Mouse (Mus musculus): ENCODE measurements around the gene Nek6.

The Nek6 gene

DNA sequence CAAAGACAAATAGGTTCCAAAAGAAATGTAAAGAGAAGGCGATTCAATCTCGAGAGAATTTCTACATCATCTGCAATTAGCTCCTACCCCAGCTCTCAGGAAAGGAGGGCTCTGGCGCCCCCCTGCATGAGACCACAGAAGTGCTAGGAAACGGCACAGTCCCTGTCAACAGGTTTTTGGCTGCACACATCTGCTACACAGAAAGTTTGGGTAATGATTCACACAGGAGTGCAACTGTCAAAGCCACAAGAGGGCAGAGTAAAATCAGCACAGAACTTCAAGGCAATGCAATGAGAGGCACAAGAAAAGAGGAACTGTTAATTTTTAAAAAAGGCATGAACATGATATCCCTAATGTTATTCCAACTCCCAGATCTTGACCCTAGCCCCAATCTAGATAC lies 104.6 kb downstream of the Nek6 start:
- in situ Hi-C loops (cut with MboI; ENCODE audit: unreplicated experiment in 2 of 2) = no loop called here

DNA sequence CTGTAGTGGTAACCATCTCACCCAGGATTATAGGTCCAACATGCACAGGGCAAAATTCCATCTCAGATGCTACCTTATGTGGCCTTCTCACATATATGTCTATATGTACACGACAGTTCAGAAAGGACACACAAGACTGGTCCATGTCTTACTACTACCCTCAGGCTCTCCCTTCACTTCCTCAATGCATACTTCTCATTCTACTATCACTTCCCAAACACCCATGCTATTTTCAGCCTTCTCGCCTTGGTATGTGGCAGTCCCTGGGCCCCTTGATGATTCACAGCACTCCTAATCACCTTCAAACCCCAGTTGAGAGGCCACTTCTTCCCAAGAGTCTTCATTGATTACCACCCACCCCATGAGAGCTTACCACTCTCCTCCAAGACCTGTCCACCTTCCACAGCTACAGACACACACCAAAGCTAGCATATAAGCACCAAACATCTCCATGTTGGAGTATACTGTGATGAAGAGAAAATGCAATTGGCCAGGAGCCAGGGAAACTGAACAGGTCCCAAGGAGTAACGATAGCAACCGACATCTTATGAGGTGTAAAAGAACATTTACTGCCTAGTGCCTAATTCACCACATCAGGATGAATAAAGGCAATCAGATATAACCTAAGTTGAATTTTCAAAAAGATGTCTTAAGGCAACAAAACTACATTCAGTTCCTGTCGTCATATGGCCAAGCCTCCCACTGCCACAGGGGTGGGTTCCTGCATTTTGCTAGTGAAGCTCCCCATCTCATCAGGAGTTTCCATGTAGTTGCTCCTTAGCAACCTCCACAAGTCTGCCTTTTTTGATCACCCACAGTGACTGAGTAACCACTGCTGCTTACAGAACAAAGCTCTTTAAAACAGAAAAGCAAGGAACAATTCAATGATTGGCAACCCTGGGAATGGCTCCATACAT lies 105.8 kb downstream of the Nek6 start:
- in situ Hi-C loops (cut with MboI; ENCODE audit: unreplicated experiment in 2 of 2) = no loop called here

DNA sequence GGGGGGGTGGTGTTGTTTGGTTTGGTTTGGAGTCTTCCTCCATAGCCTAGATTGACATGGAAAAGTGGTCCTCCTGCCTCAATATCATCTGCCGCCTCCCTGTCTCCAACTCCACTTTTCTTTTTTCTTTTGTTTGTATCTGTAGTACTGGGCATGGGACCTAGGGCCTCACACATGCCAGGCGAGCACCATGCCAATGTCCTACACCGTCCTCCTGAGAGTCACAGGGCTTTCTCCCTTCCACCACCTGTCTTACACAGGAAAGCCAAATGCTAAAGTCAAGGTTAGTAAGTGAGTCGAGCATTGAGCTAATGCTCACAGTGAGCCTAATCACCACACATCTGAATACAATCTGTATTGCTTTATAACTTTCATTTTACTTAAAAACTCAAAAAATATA lies 108.3 kb downstream of the Nek6 start:
- in situ Hi-C loops (cut with MboI; ENCODE audit: unreplicated experiment in 2 of 2) = no loop called here

DNA sequence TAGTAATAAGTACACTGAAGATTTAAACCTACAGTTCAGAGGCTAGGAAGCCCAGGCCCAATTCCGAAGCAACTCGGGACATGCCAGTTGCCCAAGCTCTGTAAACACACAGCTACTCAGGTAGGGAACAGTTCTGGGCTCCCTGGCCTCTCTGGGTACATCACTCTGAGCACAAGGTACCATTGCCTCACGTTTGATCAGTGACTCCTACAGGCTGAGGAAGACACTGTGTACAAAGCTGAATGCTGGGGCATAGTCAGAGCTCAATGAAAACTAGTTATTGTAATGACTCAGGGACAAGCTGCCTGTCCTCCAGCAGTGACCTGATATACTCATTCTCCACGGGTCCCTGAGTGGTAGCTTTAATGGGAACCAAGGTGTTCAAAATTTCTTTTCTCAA lies 109.6 kb downstream of the Nek6 start:
- in situ Hi-C loops (cut with MboI; ENCODE audit: unreplicated experiment in 2 of 2) = no loop called here

DNA sequence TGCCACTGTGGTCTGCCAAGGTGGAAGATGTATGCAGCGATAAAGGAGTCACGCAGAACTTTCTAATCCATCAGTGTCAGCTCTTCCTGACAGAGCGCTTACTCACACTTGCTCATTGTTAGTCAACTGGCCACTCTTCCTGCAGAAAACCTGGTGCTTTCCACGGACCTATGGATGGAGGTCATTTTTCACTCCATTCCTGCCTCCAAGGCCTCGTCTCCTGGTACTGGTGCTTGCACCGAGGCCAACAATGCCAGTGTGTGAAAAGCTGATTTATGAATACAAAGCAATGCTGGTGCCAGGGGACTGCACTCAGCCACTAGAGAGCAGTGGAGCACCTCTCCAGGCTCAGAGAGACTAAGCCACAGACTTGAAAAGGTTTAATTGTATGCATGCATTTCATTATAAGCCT lies 110.2 kb downstream of the Nek6 start:
- in situ Hi-C loops (cut with MboI; ENCODE audit: unreplicated experiment in 2 of 2) = no loop called here

DNA sequence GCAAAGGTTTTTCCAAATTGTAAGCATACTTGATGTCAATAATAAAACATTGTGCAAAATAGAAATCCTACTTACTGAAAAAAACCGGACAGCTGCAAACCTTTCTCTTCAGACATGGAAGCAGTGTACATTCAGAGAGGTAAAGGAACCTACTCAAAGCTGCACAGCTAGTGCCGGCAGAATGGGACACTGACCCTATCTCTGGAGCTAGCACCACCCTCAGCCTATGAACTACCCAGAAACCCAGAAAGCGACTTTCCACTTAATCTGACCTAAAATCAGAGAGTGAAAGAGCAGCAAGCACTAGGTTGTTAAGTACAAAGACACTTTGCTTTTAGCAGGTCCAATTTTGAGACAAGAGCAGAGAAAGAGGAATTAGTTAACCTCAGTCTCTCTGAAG lies 112.0 kb downstream of the Nek6 start:
- in situ Hi-C loops (cut with MboI; ENCODE audit: unreplicated experiment in 2 of 2) = no loop called here

DNA sequence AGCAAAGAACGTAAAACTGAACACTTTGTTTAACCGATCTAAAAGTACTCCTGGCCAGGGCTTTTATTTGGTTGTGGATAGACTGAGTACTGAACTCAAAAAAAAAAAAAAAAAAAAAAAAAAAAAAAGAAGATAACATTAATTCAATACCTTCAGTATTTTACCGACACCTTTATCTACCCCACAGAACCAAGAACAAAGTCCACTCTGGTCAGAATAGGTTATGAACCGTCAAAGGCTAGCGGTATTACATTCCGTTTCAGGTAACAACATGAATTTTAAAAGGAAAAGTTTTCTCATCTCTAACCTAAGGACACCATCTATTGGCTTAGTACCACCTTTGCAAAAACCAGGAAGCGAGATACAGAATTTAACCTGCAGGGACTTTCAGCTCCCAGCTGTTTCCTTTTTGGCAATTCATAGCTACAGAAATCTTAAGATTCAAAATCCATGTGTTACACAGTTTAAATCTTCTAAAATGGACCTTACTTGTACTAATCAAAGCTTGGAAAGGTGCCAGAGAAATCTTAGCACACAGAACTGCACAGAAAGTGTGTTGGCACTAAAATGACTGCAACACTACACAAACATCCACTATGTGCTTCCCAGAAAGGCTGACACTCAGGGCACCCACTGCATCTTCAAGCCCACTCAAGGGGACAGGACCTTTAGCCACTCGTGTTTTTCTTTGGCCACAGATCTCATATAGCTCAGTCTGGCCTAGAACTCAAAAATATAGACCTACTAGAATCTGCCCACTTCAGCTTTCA lies 112.6 kb downstream of the Nek6 start:
- in situ Hi-C loops (cut with MboI; ENCODE audit: unreplicated experiment in 2 of 2) = no loop called here

DNA sequence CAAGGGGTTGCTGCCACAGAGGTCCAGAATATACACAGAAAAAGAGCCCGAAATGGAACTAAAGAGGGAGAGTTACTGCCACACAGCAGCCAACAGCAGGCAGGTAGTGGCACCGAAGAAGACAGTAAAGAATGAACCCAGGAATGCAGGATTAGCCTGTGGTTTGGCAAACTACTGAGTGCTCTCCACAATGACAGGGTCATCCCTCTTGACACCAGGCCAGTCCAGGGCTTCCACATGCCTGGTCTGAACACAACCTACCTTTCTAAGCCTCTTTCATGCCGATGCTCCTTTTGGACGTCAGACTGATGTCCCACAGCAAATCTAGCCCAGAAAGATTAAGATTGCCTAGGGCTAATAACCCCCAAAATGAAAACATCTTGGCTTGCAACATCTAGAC lies 117.4 kb downstream of the Nek6 start:
- in situ Hi-C loops (cut with MboI; ENCODE audit: unreplicated experiment in 2 of 2) = loop anchor here (25.0 kb wide), 2 partner anchors 558 to 1266 kb away; partner anchors contain the start of genes Pdcl (in 1 of the 2) and Scai (in 1 of the 2)

DNA sequence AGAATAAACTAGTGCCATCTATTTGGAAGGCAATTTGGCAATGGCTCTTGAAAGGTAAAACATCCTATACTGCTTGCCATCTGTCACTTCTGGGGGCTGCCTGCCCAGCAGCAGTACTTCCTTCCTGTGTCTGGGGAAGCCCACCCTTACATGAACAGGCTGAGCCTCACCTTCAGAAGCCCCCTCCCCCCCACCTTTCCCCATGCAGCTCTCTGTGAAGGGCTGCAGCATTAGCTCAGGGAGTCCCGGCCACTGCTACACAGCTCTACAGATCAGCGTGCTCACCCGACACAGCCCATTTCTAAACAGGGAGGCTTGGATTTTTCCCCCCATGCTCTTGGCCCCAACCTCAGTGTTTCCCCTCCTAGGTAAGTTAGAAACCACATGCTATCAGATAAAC lies 118.0 kb downstream of the Nek6 start:
- in situ Hi-C loops (cut with MboI; ENCODE audit: unreplicated experiment in 2 of 2) = loop anchor here (25.0 kb wide), 2 partner anchors 558 to 1267 kb away; partner anchors contain the start of genes Pdcl (in 1 of the 2) and Scai (in 1 of the 2)

DNA sequence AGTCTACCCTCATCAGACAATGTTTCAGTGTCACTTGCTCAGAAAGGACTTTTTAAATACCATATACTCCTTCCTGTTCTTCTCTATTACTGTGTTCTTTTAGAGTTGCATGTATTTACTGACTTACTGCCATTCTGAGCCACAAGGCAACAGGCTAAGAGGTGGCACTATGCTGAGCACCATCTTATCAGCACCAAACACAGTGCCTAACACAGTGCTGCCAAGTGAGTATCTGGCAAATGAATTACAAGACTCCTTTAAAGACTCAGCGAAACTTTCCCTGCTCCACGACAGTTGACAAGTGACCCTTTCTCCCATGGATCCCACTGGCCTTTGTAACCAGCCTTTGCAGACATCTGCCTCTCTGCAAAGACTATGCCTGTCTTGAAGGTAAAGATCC lies 119.1 kb downstream of the Nek6 start:
- in situ Hi-C loops (cut with MboI; ENCODE audit: unreplicated experiment in 2 of 2) = loop anchor here (25.0 kb wide), 2 partner anchors 557 to 1268 kb away; partner anchors contain the start of genes Pdcl (in 1 of the 2) and Scai (in 1 of the 2)

DNA sequence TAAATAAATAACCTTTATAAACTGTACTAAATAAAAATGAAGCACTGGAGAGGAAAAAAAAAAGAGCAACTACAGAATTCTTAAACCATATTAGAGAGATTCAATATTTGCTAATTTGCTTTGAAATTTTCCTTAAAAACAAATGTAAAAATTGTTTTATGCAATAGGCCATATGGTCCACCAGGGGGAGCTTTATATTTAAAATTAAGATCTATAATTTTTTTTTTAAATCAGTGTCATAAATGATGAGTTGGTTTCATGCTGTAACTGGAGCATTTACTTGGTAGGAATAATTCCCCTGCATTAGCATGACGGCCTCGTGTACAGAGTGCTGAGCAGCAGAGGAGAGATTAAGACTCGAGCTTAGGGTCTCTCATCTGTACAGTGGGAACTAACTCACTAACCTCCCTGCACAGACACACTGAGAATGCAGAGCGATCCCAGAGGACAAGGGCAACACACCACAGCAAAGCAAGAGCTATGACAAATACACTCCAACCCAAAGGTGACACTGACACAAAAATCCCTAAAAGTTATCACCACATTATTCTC lies 126.3 kb downstream of the Nek6 start:
- in situ Hi-C loops (cut with MboI; ENCODE audit: unreplicated experiment in 2 of 2) = loop anchor here (25.0 kb wide), 2 partner anchors 550 to 1275 kb away; partner anchors contain the start of genes Pdcl (in 1 of the 2) and Scai (in 1 of the 2)

DNA sequence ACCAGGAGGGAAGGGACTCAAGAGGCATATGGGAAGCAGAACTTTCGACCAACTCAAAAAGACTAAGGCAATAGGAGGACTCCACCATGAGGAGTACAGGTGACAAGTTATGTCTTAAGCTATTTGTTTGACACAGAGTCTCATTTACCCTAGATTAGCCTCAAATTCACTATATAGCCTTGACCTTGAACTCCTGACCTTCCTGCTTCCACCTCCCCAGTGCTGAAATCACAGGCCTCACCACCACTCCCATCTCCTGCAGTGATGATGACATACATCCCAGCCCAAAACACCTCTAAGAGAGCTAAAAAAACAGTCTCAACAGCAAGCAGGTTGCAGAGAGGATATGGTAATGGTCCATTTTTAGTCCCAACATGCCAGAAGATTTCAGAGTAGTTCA lies 130.3 kb downstream of the Nek6 start:
- in situ Hi-C loops (cut with MboI; ENCODE audit: unreplicated experiment in 2 of 2) = loop anchor here (25.0 kb wide), 2 partner anchors 546 to 1279 kb away; partner anchors contain the start of genes Pdcl (in 1 of the 2) and Scai (in 1 of the 2)

DNA sequence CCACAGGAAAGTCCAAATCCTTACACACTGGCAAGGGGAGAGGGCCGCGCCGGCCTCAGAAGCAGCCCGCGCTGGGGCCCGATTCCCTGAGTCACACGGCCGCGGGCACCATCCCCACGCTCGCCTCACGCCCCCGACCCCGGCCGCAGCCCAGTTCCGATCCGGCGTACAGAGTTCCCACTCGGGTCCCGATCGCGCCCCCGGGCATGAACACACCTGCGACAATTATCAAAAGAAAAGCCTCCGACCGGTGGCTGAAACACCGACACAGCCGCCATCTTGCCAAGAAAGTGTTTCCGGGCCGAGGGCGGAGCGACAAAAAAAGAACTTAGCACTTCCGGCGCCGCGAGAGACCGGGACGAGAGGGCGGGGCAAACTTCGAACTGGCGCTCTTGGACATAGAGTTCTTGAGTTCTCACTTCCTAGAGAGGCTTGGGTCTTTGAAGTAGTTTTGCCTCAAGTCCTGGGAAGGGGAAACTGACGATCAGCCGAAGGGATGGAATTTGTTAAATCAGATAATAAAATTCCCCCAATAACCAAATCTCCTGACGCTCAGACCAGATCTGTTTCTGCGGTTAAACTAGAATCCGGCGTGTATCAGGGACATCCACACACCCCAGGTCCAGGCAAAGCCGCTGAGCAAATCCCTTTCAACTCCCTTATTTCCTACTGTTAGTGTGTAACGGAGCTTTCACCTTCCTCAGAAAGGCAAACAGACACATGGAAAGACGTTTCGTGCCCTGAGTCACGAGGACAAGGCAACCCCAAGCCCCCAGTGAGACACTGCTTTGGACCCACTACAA lies 132.4 kb downstream of the Nek6 start, which contains the start of gene Psmb7:
Gene Psmb7, minus strand, starts transcription at position 463 of the 803 bp plus-strand sequence.
- in situ Hi-C loops (cut with MboI; ENCODE audit: unreplicated experiment in 2 of 2) = loop anchor here (25.0 kb wide), 2 partner anchors 543 to 1282 kb away; partner anchors contain the start of genes Pdcl (in 1 of the 2) and Scai (in 1 of the 2)

All from v-Abl transformed pro-B cells (cell line).